Mouse (Mus musculus): ENCODE measurements around the gene 0610037L13Rik. TPM values are rescaled to one million over a fixed set of nuclear protein-coding genes. Genes with fewer than 3 reads are reported as not detected.
A peak's percentile ranks its signal among the peaks of the same experiment; 100 is the strongest.

Gene 0610037L13Rik
- polyA plus RNA-seq, 1 experiment from 2014 or later, result 119 TPM

DNA sequence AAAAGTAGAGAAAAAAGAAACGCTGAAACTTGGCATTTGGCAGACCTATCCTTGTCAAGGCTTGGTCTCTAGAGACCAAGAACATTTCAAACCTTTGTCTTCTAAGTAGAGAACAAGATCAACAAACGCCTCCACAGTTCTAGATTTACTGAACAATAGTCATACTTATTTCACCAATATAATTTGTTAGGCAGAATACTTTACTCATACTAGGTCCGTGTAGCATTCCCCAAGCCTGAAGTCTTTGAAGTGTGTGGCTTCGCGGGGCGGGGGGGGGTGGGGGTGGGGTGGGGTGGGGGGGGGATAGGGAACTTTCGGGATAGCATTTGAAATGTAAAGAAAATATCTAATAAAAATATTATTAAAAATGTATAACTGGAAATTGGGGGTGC lies 34.2 kb downstream of the 0610037L13Rik start:
- 36% methylated on average over 7 of the region's 7 CpGs for WGBS
- no peak for ATAC-seq (ENCODE audit: insufficient read depth, low FRiP score)
- H3K9ac ChIP-seq (ENCODE audit: low read length), result peak overlapping the region; percentile 95; the same call in 1 of the 2 replicates

DNA sequence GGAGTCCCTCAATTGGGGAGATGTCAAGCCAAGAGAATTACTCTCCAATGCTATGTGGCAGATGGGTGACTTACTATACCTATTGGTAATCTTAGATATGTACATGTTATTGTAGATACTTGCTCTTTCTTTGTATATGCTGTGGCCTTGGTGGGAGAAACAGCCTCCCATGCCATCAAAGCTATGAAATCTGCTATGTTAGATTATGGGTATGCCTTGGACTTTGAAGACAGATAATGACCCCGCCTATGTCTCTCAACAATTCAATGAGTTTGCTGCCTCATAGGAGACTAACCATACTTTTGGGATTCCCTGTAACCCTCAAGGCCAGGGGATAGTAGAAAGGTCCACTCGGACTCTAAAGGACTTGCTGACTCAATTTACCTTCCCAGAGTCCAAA lies 38.7 kb downstream of the 0610037L13Rik start:
- Histone ChIP-seq H3K9ac (ENCODE audit: low read length) (no peak overlapping the region), H3K4me1 (ENCODE audit: control insufficient read depth, insufficient read depth, low read length) (no peaks in the 10 kb centered on the region), H3K36me3 (ENCODE audit: control insufficient read depth, insufficient read depth, low read length) (no peaks in the 10 kb centered on the region), H3K4me3 (replicated peaks; ENCODE audit: low read length) (no peak overlapping the region), H3K9me3 (replicated peaks; ENCODE audit: control insufficient read depth, low read length) (no peaks in the 10 kb centered on the region), H3K27me3 (ENCODE audit: control insufficient read depth, insufficient read depth, low read length) (no peaks in the 10 kb centered on the region), H3K4me2 (ENCODE audit: low read depth, low read length) (no peak overlapping the region), H3K27ac (ENCODE audit: low read length) (no peak overlapping the region)
- ATAC-seq (ENCODE audit: insufficient read depth, low FRiP score), result no peak
- WGBS, result 55% methylated on average over 2 of the region's 2 CpGs

More for the DNA sequence above, 34.2 kb downstream of the 0610037L13Rik start:
- Histone ChIP-seq H3K27ac (ENCODE audit: low read length) (peak overlapping the region; percentile 83), H3K27me3 (ENCODE audit: control insufficient read depth, insufficient read depth, low read length) (no peaks in the 10 kb centered on the region), H3K4me1 (ENCODE audit: control insufficient read depth, insufficient read depth, low read length) (peaks cover 21% of the 10 kb centered on the region), H3K4me3 (replicated peaks; ENCODE audit: low read length) (peak overlapping the region; percentile 88), H3K9me3 (replicated peaks; ENCODE audit: control insufficient read depth, low read length) (no peaks in the 10 kb centered on the region), H3K36me3 (ENCODE audit: control insufficient read depth, insufficient read depth, low read length) (no peaks in the 10 kb centered on the region), H3K4me2 (ENCODE audit: low read depth, low read length) (peak overlapping the region; percentile 74)

DNA sequence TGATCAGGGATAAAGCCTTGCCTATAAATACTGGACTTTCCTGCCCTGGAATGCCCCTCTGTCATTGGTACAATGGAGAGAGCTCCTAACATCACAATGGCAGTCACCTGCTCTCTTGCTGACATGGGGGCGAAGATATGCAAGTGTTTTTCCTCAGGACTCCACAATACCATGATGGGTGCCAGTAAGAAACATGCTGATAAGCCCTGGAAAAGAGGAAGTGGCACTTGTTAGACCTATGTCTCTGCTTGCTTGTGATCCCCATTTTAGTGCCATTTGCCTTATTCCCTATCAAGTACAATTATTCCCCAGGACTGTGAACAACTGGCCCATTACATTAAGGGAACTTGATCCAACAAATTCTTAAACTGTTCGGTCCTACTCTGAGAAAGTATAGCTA lies 39.1 kb downstream of the 0610037L13Rik start:
- WGBS, result 81% methylated on average over 2 of the region's 2 CpGs

DNA sequence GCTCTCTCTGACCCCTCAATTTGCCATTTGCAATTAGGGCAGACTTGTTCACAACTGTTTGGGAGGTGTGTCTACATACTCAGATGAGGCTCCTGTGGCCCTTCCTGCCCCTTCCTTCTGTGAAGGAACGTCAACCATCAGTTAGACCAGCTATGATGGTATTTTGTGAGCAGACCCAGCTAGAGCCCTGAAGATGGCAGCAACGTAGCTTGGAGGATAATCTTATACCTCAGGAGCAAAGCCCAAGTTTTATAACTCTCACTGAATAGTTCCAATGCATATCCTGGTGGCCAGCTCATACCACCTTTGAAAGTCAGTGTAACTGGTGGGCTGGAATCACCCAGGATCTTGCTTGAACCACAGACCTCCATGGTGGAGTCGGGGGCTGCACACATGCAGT lies 41.8 kb downstream of the 0610037L13Rik start:
- no peak overlapping the region for H3K4me3 ChIP-seq (replicated peaks; ENCODE audit: low read length)
- H3K36me3 ChIP-seq (ENCODE audit: control insufficient read depth, insufficient read depth, low read length), result no peaks in the 10 kb centered on the region
- WGBS, result 73% methylated on average over 3 of the region's 3 CpGs
- no peak overlapping the region for H3K9ac ChIP-seq (ENCODE audit: low read length)
- no peak overlapping the region for H3K4me2 ChIP-seq (ENCODE audit: low read depth, low read length)
- H3K27ac ChIP-seq (ENCODE audit: low read length), result no peak overlapping the region
- H3K4me1 ChIP-seq (ENCODE audit: control insufficient read depth, insufficient read depth, low read length), result no peaks in the 10 kb centered on the region
- ATAC-seq (ENCODE audit: insufficient read depth, low FRiP score), result no peak
- no peaks in the 10 kb centered on the region for H3K27me3 ChIP-seq (ENCODE audit: control insufficient read depth, insufficient read depth, low read length)
- H3K9me3 ChIP-seq (replicated peaks; ENCODE audit: control insufficient read depth, low read length), result no peaks in the 10 kb centered on the region

More for the DNA sequence above, 39.1 kb downstream of the 0610037L13Rik start:
- Histone ChIP-seq H3K4me3 (replicated peaks; ENCODE audit: low read length) (no peak overlapping the region), H3K36me3 (ENCODE audit: control insufficient read depth, insufficient read depth, low read length) (no peaks in the 10 kb centered on the region), H3K27ac (ENCODE audit: low read length) (no peak overlapping the region), H3K27me3 (ENCODE audit: control insufficient read depth, insufficient read depth, low read length) (no peaks in the 10 kb centered on the region), H3K9ac (ENCODE audit: low read length) (no peak overlapping the region), H3K4me1 (ENCODE audit: control insufficient read depth, insufficient read depth, low read length) (no peaks in the 10 kb centered on the region), H3K4me2 (ENCODE audit: low read depth, low read length) (no peak overlapping the region), H3K9me3 (replicated peaks; ENCODE audit: control insufficient read depth, low read length) (no peaks in the 10 kb centered on the region)
- no peak for ATAC-seq (ENCODE audit: insufficient read depth, low FRiP score)

DNA sequence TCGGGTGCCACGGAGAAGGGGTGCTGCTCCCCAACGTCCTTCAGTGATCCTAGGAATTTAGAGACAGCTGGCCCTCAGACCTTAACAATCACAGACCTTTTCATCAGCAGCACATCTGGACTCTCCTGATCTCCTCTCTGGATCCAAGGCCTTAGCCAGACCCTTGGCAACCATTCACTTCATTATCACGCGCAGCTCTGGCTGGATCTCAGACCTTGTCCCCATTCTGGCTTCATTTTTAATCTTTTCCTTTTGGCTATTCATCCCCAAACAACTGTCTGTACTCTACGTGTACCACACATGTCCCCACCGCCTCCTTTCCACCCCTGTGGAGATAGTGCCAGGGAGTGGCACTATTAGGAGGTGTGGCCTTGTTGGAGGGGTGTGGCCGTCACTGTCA lies 43.6 kb downstream of the 0610037L13Rik start:
- Histone ChIP-seq H3K4me1 (ENCODE audit: control insufficient read depth, insufficient read depth, low read length) (no peaks in the 10 kb centered on the region), H3K9ac (ENCODE audit: low read length) (no peak overlapping the region), H3K9me3 (replicated peaks; ENCODE audit: control insufficient read depth, low read length) (no peaks in the 10 kb centered on the region), H3K4me2 (ENCODE audit: low read depth, low read length) (no peak overlapping the region), H3K27ac (ENCODE audit: low read length) (no peak overlapping the region), H3K36me3 (ENCODE audit: control insufficient read depth, insufficient read depth, low read length) (no peaks in the 10 kb centered on the region), H3K4me3 (replicated peaks; ENCODE audit: low read length) (no peak overlapping the region), H3K27me3 (ENCODE audit: control insufficient read depth, insufficient read depth, low read length) (no peaks in the 10 kb centered on the region)
- 72% methylated on average over 8 of the region's 8 CpGs for WGBS
- no peak for ATAC-seq (ENCODE audit: insufficient read depth, low FRiP score)

DNA sequence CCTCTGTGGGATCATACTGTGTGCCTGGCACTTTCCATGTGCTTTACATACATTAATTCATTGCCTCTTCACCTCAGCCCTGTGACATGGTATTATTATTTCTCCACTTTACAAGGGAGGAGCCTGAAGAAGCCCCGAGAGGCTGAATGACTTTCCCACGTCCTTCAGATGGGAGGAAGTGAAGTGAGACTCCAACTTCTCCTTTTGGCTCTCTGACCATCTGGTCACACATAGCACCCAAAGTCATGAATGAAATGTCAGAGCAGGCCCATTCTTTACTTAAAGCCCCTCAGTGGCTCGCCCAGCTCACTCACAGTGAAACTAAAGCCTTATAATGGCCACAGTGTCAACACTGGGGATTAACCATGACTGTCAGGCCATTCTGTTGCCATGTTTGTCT lies 45.6 kb downstream of the 0610037L13Rik start:
- no peak overlapping the region for H3K4me2 ChIP-seq (ENCODE audit: low read depth, low read length)
- 59% methylated on average over 3 of the region's 3 CpGs for WGBS
- no peak overlapping the region for H3K27ac ChIP-seq (ENCODE audit: low read length)
- no peaks in the 10 kb centered on the region for H3K9me3 ChIP-seq (replicated peaks; ENCODE audit: control insufficient read depth, low read length)
- no peak overlapping the region for H3K9ac ChIP-seq (ENCODE audit: low read length)
- no peaks in the 10 kb centered on the region for H3K27me3 ChIP-seq (ENCODE audit: control insufficient read depth, insufficient read depth, low read length)
- no peak for ATAC-seq (ENCODE audit: insufficient read depth, low FRiP score)
- no peaks in the 10 kb centered on the region for H3K4me1 ChIP-seq (ENCODE audit: control insufficient read depth, insufficient read depth, low read length)
- no peaks in the 10 kb centered on the region for H3K36me3 ChIP-seq (ENCODE audit: control insufficient read depth, insufficient read depth, low read length)
- H3K4me3 ChIP-seq (replicated peaks; ENCODE audit: low read length), result no peak overlapping the region

DNA sequence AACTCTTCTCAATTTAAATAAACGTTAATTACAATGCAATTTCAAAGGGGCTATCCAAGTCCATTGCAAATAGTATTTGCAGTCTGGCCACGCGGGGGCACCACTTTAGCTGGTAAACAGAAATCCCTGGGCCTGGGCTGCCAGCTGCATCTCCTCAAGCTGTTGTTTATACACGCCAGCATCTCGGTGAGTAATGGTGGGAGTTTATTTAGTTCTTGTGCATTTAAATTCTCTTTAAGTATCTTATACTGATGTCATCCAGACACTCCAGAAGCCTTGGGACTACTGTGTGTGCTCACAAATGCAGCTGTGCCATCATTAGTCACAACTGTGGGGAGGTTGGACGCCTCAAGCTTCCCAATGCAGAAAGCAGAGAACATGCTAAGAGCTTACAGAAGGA lies 47.7 kb downstream of the 0610037L13Rik start:
- Histone ChIP-seq H3K4me3 (replicated peaks; ENCODE audit: low read length) (no peak overlapping the region), H3K9ac (ENCODE audit: low read length) (no peak overlapping the region), H3K27ac (ENCODE audit: low read length) (no peak overlapping the region), H3K4me2 (ENCODE audit: low read depth, low read length) (no peak overlapping the region), H3K9me3 (replicated peaks; ENCODE audit: control insufficient read depth, low read length) (no peaks in the 10 kb centered on the region), H3K27me3 (ENCODE audit: control insufficient read depth, insufficient read depth, low read length) (no peaks in the 10 kb centered on the region), H3K36me3 (ENCODE audit: control insufficient read depth, insufficient read depth, low read length) (no peaks in the 10 kb centered on the region), H3K4me1 (ENCODE audit: control insufficient read depth, insufficient read depth, low read length) (no peaks in the 10 kb centered on the region)
- peak; percentile 78 for ATAC-seq (ENCODE audit: insufficient read depth, low FRiP score)
- WGBS, result 14% methylated on average over 6 of the region's 6 CpGs

DNA sequence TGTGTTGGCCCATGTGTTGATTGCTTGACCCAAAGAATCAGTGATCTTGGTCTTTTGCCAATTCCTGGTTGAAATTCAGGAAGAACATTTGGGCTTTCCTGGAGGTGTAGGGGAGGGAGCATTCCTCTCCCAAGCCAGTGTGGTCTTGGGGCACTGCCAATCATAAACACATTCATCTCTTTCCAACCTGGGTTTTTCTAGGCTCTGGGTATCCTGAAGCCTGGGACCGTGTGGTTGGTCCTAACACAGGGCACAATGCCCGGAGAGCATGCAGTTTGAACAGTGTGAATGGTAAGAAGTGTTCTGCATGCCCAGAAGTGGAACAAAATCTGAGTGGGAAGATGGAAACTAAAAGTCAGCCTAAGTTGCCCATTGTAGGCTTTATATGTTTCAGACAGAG lies 48.5 kb downstream of the 0610037L13Rik start:
- Histone ChIP-seq H3K9ac (ENCODE audit: low read length) (no peak overlapping the region), H3K9me3 (replicated peaks; ENCODE audit: control insufficient read depth, low read length) (no peaks in the 10 kb centered on the region), H3K27ac (ENCODE audit: low read length) (peak overlapping the region; percentile 60), H3K36me3 (ENCODE audit: control insufficient read depth, insufficient read depth, low read length) (no peaks in the 10 kb centered on the region), H3K4me2 (ENCODE audit: low read depth, low read length) (no peak overlapping the region), H3K27me3 (ENCODE audit: control insufficient read depth, insufficient read depth, low read length) (no peaks in the 10 kb centered on the region), H3K4me1 (ENCODE audit: control insufficient read depth, insufficient read depth, low read length) (no peaks in the 10 kb centered on the region), H3K4me3 (replicated peaks; ENCODE audit: low read length) (no peak overlapping the region)
- ATAC-seq (ENCODE audit: insufficient read depth, low FRiP score), result 0 out of 2 replicates have a peak, but pooled peaks have one; percentile 5
- WGBS, result 66% methylated on average over 2 of the region's 2 CpGs

DNA sequence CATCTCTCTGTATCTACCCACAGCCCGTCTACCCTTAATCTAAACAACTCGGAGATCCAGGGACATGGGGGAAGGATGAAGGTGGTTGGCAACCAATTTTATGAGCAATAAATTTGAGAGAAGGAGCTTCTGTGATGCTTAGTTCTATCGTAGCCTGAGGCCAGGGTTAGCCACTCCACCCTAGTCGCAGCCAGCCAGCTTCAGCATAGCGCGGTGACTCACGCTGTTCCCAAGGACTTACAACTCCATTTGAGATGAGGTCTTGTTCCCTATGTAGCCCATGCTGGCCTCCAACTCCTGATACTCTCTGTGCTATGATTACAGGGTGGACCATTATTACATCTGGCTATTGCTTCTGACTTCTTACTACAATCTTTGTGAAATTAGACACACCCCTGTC lies 53.1 kb downstream of the 0610037L13Rik start:
- ATAC-seq (ENCODE audit: insufficient read depth, low FRiP score), result no peak
- H3K9ac ChIP-seq (ENCODE audit: low read length), result no peak overlapping the region
- 80% methylated on average over 7 of the region's 7 CpGs for WGBS
- no peaks in the 10 kb centered on the region for H3K27me3 ChIP-seq (ENCODE audit: control insufficient read depth, insufficient read depth, low read length)
- H3K9me3 ChIP-seq (replicated peaks; ENCODE audit: control insufficient read depth, low read length), result no peaks in the 10 kb centered on the region
- H3K36me3 ChIP-seq (ENCODE audit: control insufficient read depth, insufficient read depth, low read length), result no peaks in the 10 kb centered on the region
- H3K4me2 ChIP-seq (ENCODE audit: low read depth, low read length), result no peak overlapping the region
- H3K4me3 ChIP-seq (replicated peaks; ENCODE audit: low read length), result no peak overlapping the region
- no peak overlapping the region for H3K27ac ChIP-seq (ENCODE audit: low read length)
- no peaks in the 10 kb centered on the region for H3K4me1 ChIP-seq (ENCODE audit: control insufficient read depth, insufficient read depth, low read length)

DNA sequence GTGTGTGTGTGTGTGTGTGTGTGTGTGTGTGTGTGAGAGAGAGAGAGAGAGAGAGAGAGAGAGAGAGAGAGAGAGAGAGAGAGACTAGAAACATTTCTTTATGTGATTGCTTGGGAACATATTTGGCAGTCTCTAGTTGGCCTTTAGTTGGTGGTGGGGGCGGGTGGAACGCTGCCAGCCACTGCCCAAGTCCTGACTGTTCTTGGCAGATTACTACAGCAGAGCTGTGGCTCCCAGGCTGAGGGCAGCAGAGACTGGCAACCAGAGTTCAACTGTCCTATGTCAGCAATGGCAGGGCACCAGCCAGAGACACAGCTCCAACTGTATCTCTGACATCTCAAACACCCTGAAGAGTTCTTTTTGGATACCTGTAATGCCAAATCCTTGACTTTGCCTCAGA lies 54.5 kb downstream of the 0610037L13Rik start:
- 81% methylated on average over 2 of the region's 2 CpGs for WGBS
- H3K9me3 ChIP-seq (replicated peaks; ENCODE audit: control insufficient read depth, low read length), result no peaks in the 10 kb centered on the region
- no peaks in the 10 kb centered on the region for H3K4me1 ChIP-seq (ENCODE audit: control insufficient read depth, insufficient read depth, low read length)
- ATAC-seq (ENCODE audit: insufficient read depth, low FRiP score), result no peak
- no peak overlapping the region for H3K4me3 ChIP-seq (replicated peaks; ENCODE audit: low read length)
- H3K27me3 ChIP-seq (ENCODE audit: control insufficient read depth, insufficient read depth, low read length), result no peaks in the 10 kb centered on the region
- no peak overlapping the region for H3K9ac ChIP-seq (ENCODE audit: low read length)
- H3K27ac ChIP-seq (ENCODE audit: low read length), result no peak overlapping the region
- no peak overlapping the region for H3K4me2 ChIP-seq (ENCODE audit: low read depth, low read length)
- no peaks in the 10 kb centered on the region for H3K36me3 ChIP-seq (ENCODE audit: control insufficient read depth, insufficient read depth, low read length)

Data from stomach, embryonic 16.5 days (tissue).